Mouse (Mus musculus) G1E (cell line): Measurements from ENCODE around the gene Tab1. TPM values are rescaled to one million over a fixed set of nuclear protein-coding genes. Genes with fewer than 3 reads are reported as not detected.

Experiments used
- ATAC-seq: 2 replicates; pipeline ENCODE4 v1.8.0; 2016; ENCODE audit warnings: mild to moderate bottlenecking; ENCODE audit not compliant: insufficient number of reproducible peaks, poor library complexity, low FRiP score, severe bottlenecking; ENCODE audit errors: extremely low read depth
- DNase-seq: peaks from one replicate; pipeline ENCODE4 v3.0.0; 2012; ENCODE audit warnings: low spot score
- H3K27me3 ChIP-seq: 2 replicates; pipeline ENCODE4 v1.6.1; 2012; ENCODE audit warnings: mild to moderate bottlenecking, low read length, inconsistent platforms; ENCODE audit not compliant: insufficient read depth
- H3K36me3 ChIP-seq: replicated peaks from 2 replicates; pipeline ENCODE3; 2012; ENCODE audit warnings: mild to moderate bottlenecking, inconsistent platforms
- H3K4me1 ChIP-seq: 2 replicates; pipeline ENCODE4 v1.6.1; 2012; ENCODE audit warnings: low read depth, low read length, inconsistent platforms, mixed read lengths; ENCODE audit not compliant: insufficient read depth
- H3K4me3 ChIP-seq: 2 replicates; pipeline ENCODE4 v1.5.1; 2012; ENCODE audit warnings: low read depth, mild to moderate bottlenecking, inconsistent platforms, low read length, moderate library complexity, mixed read lengths
- H3K9me3 ChIP-seq: replicated peaks from 2 replicates; pipeline ENCODE4 v1.6.1; 2012; ENCODE audit warnings: inconsistent platforms
- CTCF ChIP-seq: IDR thresholded peaks from 2 replicates; pipeline ENCODE4 v1.5.1; 2012; ENCODE audit warnings: low read depth, low read length, inconsistent platforms, mixed read lengths
- GATA1 ChIP-seq: IDR thresholded peaks from 2 replicates; pipeline ENCODE4 v1.6.1; 2012; ENCODE audit warnings: borderline replicate concordance, low read length, inconsistent platforms, mixed read lengths
- GATA2 ChIP-seq: IDR thresholded peaks from 2 replicates; pipeline ENCODE4 v1.6.1; 2012; ENCODE audit warnings: low read depth, low read length, inconsistent platforms, borderline replicate concordance
- POLR2AphosphoS5 ChIP-seq: IDR thresholded peaks from 2 replicates; pipeline ENCODE4 v1.6.1; 2012; ENCODE audit warnings: low read depth, low read length, inconsistent platforms; ENCODE audit not compliant: insufficient replicate concordance
- TAL1 ChIP-seq: conservative IDR thresholded peaks from 2 replicates; pipeline ENCODE4 v1.6.1; 2012; ENCODE audit warnings: low read depth, low read length, inconsistent platforms, mixed read lengths
- polyA plus RNA-seq: library from polyadenylated mRNA; stranded (reverse); fragments of >175 nt; gene quantifications from 2 replicates; pipeline ENCODE4 v1.2.3, GENCODE M21; 2012
- total RNA-seq, 2 experiments: library from RNA; stranded (forward) in 1 of 2; stranded (reverse) in 1 of 2; fragments of 200-1000 nt in 1 of 2; fragments of >200 nt in 1 of 2; fragmentation: Nextera tagmentation in 1 of 2; gene quantifications; 2 replicates each; pipeline ENCODE4 v1.2.3; 2014 to 2017

Gene Tab1
- total and polyA plus RNA-seq, 3 experiments, result 22.3 to 29.1 (median 27.2) TPM

DNA sequence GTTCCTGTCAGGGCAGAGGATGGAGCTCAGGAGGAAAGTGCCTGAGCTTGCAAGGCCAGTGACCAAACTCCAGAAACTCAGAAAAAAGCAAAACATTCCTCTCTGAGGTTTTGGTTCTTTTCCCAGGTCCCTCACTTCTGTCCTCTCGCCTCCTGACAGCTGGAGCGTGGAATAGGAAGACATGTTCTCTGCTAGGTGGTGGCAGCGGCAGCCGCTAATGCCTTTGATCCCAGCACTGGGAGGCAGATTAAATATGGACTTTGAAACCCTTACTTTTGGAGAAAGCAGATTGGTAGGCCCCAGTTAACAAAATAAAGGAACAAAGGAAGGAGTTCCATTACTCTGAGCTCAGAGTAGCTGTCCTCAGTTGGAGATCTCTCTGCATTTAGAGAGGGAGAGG lies 75.5 kb downstream of the Tab1 start:
- ATAC-seq (no peak), DNase-seq (no peak)
- TF ChIP-seq CTCF (no peak), TAL1 (no peak), GATA2 (no peak), POLR2AphosphoS5 (no peak), GATA1 (no peak)
- H3K36me3 ChIP-seq, result no peaks in the 10 kb centered on the region
- no peaks in the 10 kb centered on the region for H3K4me1 ChIP-seq
- H3K27me3 ChIP-seq, result peaks cover 19% of the 10 kb centered on the region
- H3K4me3 ChIP-seq, result no peak overlapping the region
- H3K9me3 ChIP-seq, result no peaks in the 10 kb centered on the region

Other genes with a start within 250 kb of the Tab1 start
- gene Apobec3, start 241.5 kb upstream of the Tab1 start, total RNA-seq (2014; fragmentation: Nextera tagmentation), result 33.7 and 97.1 TPM in 2 replicates
- 27.2 and 39.8 TPM in 2 replicates for gene Apobec3, start 241.5 kb upstream of the Tab1 start, total RNA-seq (2017)
- 1.1 and 2.6 TPM in 2 replicates for gene Apobec3, start 241.5 kb upstream of the Tab1 start, polyA plus RNA-seq
- gene Cbx7, start 162.0 kb upstream of the Tab1 start, total RNA-seq (2014; fragmentation: Nextera tagmentation), result 8.4 and 9.0 TPM in 2 replicates
- 2.0 and 2.7 TPM in 2 replicates for gene Cbx7, start 162.0 kb upstream of the Tab1 start, total RNA-seq (2017)
- 8.9 and 9.5 TPM in 2 replicates for gene Cbx7, start 162.0 kb upstream of the Tab1 start, polyA plus RNA-seq
- gene Pdgfb, start 118.2 kb upstream of the Tab1 start, total RNA-seq (2014; fragmentation: Nextera tagmentation), result not detected in 2 replicates
- gene Pdgfb, start 118.2 kb upstream of the Tab1 start, total RNA-seq (2017), result 0.05 TPM in 1 of 2 replicates, not detected in the other
- gene Pdgfb, start 118.2 kb upstream of the Tab1 start, polyA plus RNA-seq, result not detected in 2 replicates
- 41.4 and 44.2 TPM in 2 replicates for gene Syngr1, start 41.8 kb upstream of the Tab1 start, total RNA-seq (2014; fragmentation: Nextera tagmentation)
- gene Syngr1, start 41.8 kb upstream of the Tab1 start, total RNA-seq (2017), result 74.6 and 96.9 TPM in 2 replicates
- 86.9 and 89.8 TPM in 2 replicates for gene Syngr1, start 41.8 kb upstream of the Tab1 start, polyA plus RNA-seq
- 1,019 and 1,021 TPM in 2 replicates for gene Rpl3, start 41.3 kb upstream of the Tab1 start, total RNA-seq (2014; fragmentation: Nextera tagmentation)
- 1,569 and 1,698 TPM in 2 replicates for gene Rpl3, start 41.3 kb upstream of the Tab1 start, total RNA-seq (2017)
- 114 and 176 TPM in 2 replicates for gene Rpl3, start 41.3 kb upstream of the Tab1 start, polyA plus RNA-seq
- gene Mgat3, start 40.6 kb downstream of the Tab1 start, total RNA-seq (2014; fragmentation: Nextera tagmentation), result not detected in 2 replicates
- gene Mgat3, start 40.6 kb downstream of the Tab1 start, total RNA-seq (2017), result not detected in 2 replicates
- gene Mgat3, start 40.6 kb downstream of the Tab1 start, polyA plus RNA-seq, result not detected in 2 replicates
- 35.4 and 44.9 TPM in 2 replicates for gene Mief1, start 100.9 kb downstream of the Tab1 start, total RNA-seq (2014; fragmentation: Nextera tagmentation)
- 36.1 and 36.8 TPM in 2 replicates for gene Mief1, start 100.9 kb downstream of the Tab1 start, total RNA-seq (2017)
- gene Mief1, start 100.9 kb downstream of the Tab1 start, polyA plus RNA-seq, result 20.2 and 26.6 TPM in 2 replicates
- gene AC140267.1, start 102.7 kb downstream of the Tab1 start, total RNA-seq (2014; fragmentation: Nextera tagmentation), result 14.0 TPM in 1 of 2 replicates, not detected in the other
- not detected in 2 replicates for gene AC140267.1, start 102.7 kb downstream of the Tab1 start, total RNA-seq (2017)
- not detected in 2 replicates for gene AC140267.1, start 102.7 kb downstream of the Tab1 start, polyA plus RNA-seq
- gene Atf4, start 122.1 kb downstream of the Tab1 start, total RNA-seq (2014; fragmentation: Nextera tagmentation), result 45.1 and 51.4 TPM in 2 replicates
- gene Atf4, start 122.1 kb downstream of the Tab1 start, total RNA-seq (2017), result 81.2 and 85.3 TPM in 2 replicates
- 146 and 170 TPM in 2 replicates for gene Atf4, start 122.1 kb downstream of the Tab1 start, polyA plus RNA-seq
- gene Rps19bp1, start 131.2 kb downstream of the Tab1 start, total RNA-seq (2014; fragmentation: Nextera tagmentation), result 46.5 and 58.3 TPM in 2 replicates
- gene Rps19bp1, start 131.2 kb downstream of the Tab1 start, total RNA-seq (2017), result 22.6 and 25.9 TPM in 2 replicates
- gene Rps19bp1, start 131.2 kb downstream of the Tab1 start, polyA plus RNA-seq, result 67.2 and 96.3 TPM in 2 replicates
- gene Cacna1i, start 154.1 kb downstream of the Tab1 start, total RNA-seq (2014; fragmentation: Nextera tagmentation), result not detected in 2 replicates
- gene Cacna1i, start 154.1 kb downstream of the Tab1 start, total RNA-seq (2017), result 0.05 and 0.06 TPM in 2 replicates
- gene Cacna1i, start 154.1 kb downstream of the Tab1 start, polyA plus RNA-seq, result not detected in 2 replicates